Mouse (Mus musculus): ENCODE measurements around the gene Nolc1.

- TF ChIP-seq CTCF (IDR thresholded peaks at IDR 0.05; ENCODE audit: extremely low read depth, insufficient read length, insufficient replicate concordance, low read depth, low read length) (no peak), POLR2A (IDR thresholded peaks at IDR 0.05; ENCODE audit: low read depth, low read length) (no peak)
Observed at GRCm38 (mm10) chr19:46114617-46115016, 39.0 kb downstream of the Nolc1 start.
